In genomic region chr6:99600168-99600793, GRCm38 (mm10) we compare ENCODE assay signal across 8 mouse cellular contexts.
DNase-seq lines count a peak whose midpoint lies in the region; ATAC-seq and TF ChIP-seq lines count a peak whose summit lies in the region.

No protein-coding gene starts in this region.

- H3K4me3 ChIP-seq in heart, embryonic 16.5 days (ENCODE audit: low read length), result no peak overlapping the region
- H3K4me3 ChIP-seq in midbrain, embryonic 12.5 days, result no peak overlapping the region
- no peak overlapping the region for H3K4me3 ChIP-seq in thymus, adult 2 months (ENCODE audit: control insufficient read depth, insufficient read depth, low read length)

- peak overlapping the region; percentile 40 for H3K4me2 ChIP-seq in heart, embryonic 16.5 days (ENCODE audit: low read depth, low read length)
- peak overlapping the region; percentile 26; the same call in 1 of the 2 replicates for H3K4me2 ChIP-seq in midbrain, embryonic 12.5 days (replicated peaks)

- DNase-seq in left cerebral cortex, adult 18-20 months (ENCODE audit: low spot score in 2 of 2), result peak; percentile 49 to 55
- DNase-seq in left cerebral cortex, adult 11 months (ENCODE audit: low spot score), result no peak
- DNase-seq in ZHBTc4 (ENCODE audit: low read depth, low spot score), result peak; percentile 47
- DNase-seq in embryo, embryonic 10.5 days (ENCODE audit: low spot score), result peak; percentile 83
- DNase-seq in kidney, postnatal 36 days, result peak; percentile 34 to 40
- DNase-seq in thymus, adult 2 months, result peak; percentile 65

- H3K27me3 ChIP-seq in heart, embryonic 16.5 days (ENCODE audit: control insufficient read depth, insufficient read depth, low read length), result no peaks in the 10 kb centered on the region
- H3K27me3 ChIP-seq in midbrain, embryonic 12.5 days, result 0 out of 2 replicates have a peak, but pooled peaks cover 4% of the 10 kb centered on the region
- no peaks in the 10 kb centered on the region for H3K27me3 ChIP-seq in thymus, adult 2 months (ENCODE audit: control insufficient read depth, insufficient read depth, low read length)

- TF ChIP-seq POLR2A in thymus, adult 2 months (IDR thresholded peaks at IDR 0.05; ENCODE audit: control insufficient read depth, extremely low read depth, insufficient read depth, low read length, poor library complexity), result no peak

- ATAC-seq in heart, embryonic 16.5 days (replicated peaks; ENCODE audit: extremely low read depth, insufficient read depth, low FRiP score), result peak; percentile 71; the same call in 1 of the 2 replicates
- ATAC-seq in midbrain, embryonic 12.5 days (ENCODE audit: low FRiP score, low read depth), result peak; percentile 73

- H3K36me3 ChIP-seq in heart, embryonic 16.5 days (ENCODE audit: control insufficient read depth, insufficient read depth), result no peaks in the 10 kb centered on the region
- H3K36me3 ChIP-seq in midbrain, embryonic 12.5 days, result no peaks in the 10 kb centered on the region
- no peaks in the 10 kb centered on the region for H3K36me3 ChIP-seq in thymus, adult 2 months (ENCODE audit: control insufficient read depth, insufficient read depth, low read length)

- no peak overlapping the region for H3K9ac ChIP-seq in heart, embryonic 16.5 days (ENCODE audit: low read length)
- no peak overlapping the region for H3K9ac ChIP-seq in midbrain, embryonic 12.5 days (replicated peaks)

- TF ChIP-seq CTCF in thymus, adult 2 months (IDR thresholded peaks at IDR 0.05; ENCODE audit: borderline replicate concordance, control insufficient read depth, extremely low read depth, insufficient read depth, low read length, poor library complexity), result no peak

- H3K27ac ChIP-seq in heart, embryonic 16.5 days (ENCODE audit: low read length), result no peak overlapping the region
- H3K27ac ChIP-seq in midbrain, embryonic 12.5 days (replicated peaks), result no peak overlapping the region
- H3K27ac ChIP-seq in thymus, adult 2 months (ENCODE audit: control insufficient read depth, insufficient read depth, low read length), result no peak overlapping the region

- H3K9me3 ChIP-seq in heart, embryonic 16.5 days (replicated peaks; ENCODE audit: control insufficient read depth, low read length), result no peaks in the 10 kb centered on the region
- no peaks in the 10 kb centered on the region for H3K9me3 ChIP-seq in midbrain, embryonic 12.5 days

- WGBS in heart, embryonic 16.5 days, result 27% methylated on average over 10 of the region's 10 CpGs
- 32% methylated on average over 10 of the region's 10 CpGs for WGBS in midbrain, embryonic 12.5 days
- 18% methylated on average over 10 of the region's 10 CpGs for WGBS in thymus, adult 2 months

- 0 out of 2 replicates have a peak, but pooled peaks cover 6% of the 10 kb centered on the region for H3K4me1 ChIP-seq in heart, embryonic 16.5 days (ENCODE audit: control insufficient read depth, insufficient read depth, low read length)
- peaks cover 11% of the 10 kb centered on the region for H3K4me1 ChIP-seq in midbrain, embryonic 12.5 days
- peaks cover 5% of the 10 kb centered on the region; the same call in 1 of the 2 replicates for H3K4me1 ChIP-seq in thymus, adult 2 months (replicated peaks; ENCODE audit: control insufficient read depth, insufficient read depth, low read length)
